Mouse (Mus musculus) heart, postnatal 0 days (tissue): ENCODE results near the gene Aar2.

Experiments
- CTCF ChIP-seq: IDR thresholded peaks from 2 replicates; pipeline ENCODE4 v1.5.1; 2016; ENCODE audit warnings: antibody characterized with exemption, control low read depth, low read depth
- EP300 ChIP-seq: IDR thresholded peaks from 2 replicates; pipeline ENCODE4 v1.6.1; 2016; ENCODE audit warnings: antibody characterized with exemption, low read depth

- TF ChIP-seq CTCF: no peak
- no peak for TF ChIP-seq EP300
These were observed 8.4 kb upstream of the Aar2 start for GRCm38 (mm10) chr2:156538817-156539555.
